Mouse (Mus musculus): ENCODE measurements at regions not wholly inside any gene's neighbourhood (a gene's known extent, or its start where the extent isn't known, plus 50 kb on each side); places are given as distances from the start of the nearest gene placed in this dataset.
A peak's percentile ranks its signal among the peaks of the same experiment; 100 is the strongest.

DNA sequence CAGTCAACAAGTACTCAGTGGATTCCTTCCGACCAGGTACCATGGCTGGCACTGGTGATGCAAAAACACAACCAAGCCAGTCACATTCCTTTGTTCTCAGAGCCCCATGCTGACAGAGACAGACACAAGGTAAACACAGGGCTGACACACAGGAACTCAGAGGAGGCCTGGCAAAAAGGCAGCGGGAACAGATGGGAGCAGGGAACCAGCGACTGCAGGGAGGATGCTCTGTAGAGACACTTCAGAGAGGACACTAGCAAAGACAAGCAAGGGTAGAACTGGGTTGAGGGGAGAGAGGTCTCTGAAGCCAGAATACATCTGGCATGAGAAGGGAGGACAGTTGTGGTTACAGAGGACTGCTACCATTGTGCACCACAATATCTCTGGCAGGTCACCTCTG lies 133.6 kb downstream of the Tex36 start:
- no peak for DNase-seq

DNA sequence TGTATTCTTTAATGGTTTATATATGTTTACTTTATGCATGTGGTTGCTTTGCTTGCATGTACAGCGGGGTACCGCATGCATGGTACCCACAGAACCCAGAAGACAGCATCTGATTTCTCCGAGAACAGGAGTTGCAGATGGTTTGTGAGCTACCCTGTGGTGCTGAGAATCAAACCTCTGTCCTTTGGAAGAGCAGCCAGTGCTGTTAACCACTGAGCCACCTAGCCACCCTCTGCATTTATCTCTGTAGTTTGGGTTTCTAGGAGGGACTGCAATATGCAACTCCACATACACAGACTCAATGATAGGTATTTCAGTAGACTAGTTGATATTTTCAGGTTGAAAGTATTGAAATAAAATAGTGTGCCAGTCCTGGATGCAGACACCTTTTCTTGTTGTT lies 134.4 kb downstream of the Tex36 start:
- DNase-seq = no peak

DNA sequence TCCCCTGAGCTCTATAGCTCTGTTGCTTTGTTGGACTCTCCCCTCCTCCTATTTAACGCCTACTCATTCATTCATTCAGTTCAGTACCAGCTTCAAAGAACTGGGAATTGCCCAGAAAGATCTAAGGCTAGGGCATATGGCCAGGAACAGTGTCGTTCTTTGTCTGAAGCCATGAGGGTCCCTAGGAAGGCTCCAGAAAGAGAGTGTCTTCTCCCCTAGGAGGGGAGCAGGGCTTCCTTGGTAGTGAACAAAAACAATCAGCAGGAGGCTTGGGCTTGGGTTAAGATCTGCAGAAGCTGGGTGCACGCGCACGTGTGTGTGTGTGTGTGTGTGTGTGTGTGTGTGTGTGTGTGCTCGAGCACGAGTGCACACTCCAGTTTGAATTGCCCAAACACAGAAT lies 142.7 kb downstream of the Tex36 start:
- no peak for DNase-seq

DNA sequence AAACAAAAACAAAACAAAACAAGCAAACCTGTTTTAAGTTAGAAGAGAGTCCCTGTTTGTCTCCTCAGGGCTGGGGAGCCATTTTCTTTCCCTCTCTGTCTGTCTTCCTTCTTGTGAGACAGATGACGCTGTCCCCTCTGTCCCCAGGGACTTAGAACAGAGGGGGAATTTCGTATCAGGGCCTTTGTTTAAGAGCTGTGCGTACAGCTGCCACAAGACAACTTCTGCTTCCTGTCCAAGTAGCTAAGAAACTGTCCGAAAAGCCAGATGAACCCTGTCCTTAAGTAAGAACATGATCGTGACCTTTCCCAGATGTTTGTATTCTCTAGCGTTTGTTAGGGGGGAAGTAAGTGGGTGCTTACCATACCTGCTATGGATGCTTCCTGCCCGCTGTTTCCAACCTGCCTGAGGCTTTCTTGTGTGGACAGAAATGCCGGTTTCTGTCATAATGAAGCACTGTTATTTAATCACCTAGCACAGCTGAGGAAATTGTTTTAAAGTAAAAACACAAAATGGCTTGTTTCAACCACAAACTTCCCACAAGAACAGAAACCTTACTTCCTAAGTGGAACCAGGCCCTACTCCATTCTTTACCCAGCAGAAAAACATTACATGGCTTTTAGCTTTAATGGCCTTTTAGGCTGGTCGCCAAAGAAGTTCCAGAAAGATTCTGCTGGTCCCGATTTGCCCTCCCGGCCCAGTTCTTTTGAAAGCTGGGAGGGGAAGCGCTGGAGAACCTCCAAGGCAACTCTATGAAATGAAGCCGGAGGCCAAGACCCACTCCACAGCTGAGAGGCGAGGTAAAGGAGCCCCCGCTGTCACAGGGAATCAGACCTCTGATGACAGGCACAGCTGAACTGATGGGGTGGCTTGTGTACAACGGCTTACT lies 144.3 kb downstream of the Tex36 start:
- no peak for DNase-seq

DNA sequence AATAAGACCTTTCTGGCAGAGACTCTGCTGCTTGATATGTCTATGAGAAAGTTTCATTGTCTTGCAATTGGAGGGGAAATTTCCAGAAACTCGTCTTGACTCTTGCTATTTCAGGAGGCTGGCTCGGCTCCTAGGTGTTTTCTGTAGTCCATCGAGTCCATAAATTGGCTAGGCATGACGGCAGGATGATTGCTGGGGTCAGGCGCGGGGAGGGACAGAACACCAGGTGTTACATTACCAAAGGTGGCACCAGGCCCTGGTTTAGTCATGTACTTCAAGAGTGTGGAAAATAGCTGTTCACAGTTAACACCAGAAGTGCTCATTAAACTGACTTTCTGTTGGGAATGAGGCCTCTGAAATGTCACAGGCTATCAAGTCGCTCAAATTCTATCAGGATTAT lies 151.7 kb downstream of the Tex36 start:
- no peak for DNase-seq

DNA sequence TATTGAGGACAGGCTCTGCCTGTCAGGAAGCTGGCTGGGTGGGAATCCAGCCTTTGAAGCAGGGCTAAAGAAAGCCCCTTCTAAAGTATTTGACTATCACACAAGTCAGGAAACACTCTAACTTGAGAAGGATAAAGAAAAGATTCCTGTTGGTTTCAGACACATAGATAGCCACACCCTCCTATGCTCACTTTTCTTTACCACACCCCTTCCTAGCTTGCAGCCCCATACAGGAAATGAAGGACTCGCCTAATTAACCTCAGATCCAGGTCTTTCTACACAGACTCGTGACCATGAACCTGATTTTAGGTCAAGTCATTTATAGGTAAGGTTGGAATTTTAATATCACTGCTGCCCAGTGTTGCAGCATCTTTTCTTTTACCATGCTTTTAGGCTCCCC lies 154.9 kb downstream of the Tex36 start:
- no peak for DNase-seq

DNA sequence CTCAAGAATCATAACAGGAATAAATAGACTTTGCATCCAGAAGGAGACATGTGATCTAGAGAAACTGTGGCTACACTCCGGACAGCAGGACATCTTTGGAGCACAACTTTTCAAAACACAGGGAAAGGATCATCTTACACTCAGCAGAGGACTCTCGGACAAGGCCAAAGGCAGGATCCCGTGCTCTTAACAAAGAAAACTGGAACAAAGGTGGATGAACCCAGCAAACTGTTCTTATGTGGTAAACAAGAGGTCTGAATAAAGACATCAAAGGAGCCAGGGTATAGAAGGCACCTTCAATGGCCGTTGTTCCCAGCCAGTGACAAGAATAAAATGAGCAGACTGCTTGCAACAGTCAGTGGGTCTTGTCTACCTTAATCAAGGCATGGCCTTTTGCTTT lies 160.3 kb downstream of the Tex36 start:
- DNase-seq = no peak

DNA sequence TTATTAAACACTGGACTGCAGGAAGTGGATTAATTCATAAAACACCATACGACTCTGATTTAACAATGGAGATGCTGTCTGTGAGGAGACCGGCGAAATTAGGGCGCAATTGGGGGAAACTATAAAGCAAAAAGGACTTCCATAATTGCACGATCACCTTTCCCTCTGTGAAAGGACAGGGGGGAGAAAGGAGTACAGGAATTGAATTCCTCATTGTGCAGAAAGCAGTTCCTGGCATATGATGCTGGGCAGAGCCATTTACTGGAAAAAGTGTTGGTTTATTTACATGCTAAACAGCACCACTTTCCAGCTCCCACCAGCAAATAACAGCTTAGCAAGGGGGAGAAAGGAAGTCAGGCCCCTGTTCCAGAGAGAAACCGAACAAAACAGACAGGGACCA lies 160.8 kb downstream of the Tex36 start:
- DNase-seq = no peak

DNA sequence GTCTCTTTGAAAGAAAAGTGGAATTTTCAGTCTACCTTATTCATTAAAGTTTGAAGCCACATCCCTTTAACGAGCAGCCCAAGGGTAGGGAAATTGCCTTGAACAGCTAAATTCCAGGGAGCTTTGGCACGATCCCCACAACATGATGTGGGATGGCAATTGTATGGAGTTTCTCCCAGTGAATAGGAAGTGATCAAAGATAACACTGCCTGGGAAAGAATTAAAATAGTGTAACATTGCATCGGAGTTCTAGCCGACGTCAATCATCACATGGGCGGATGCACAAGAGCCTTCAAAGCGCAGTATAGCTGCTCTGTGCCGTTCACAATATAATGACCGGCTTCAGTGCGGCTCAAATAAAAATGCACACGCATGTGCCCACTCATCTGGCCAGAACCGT lies 161.2 kb downstream of the Tex36 start:
- DNase-seq = no peak

DNA sequence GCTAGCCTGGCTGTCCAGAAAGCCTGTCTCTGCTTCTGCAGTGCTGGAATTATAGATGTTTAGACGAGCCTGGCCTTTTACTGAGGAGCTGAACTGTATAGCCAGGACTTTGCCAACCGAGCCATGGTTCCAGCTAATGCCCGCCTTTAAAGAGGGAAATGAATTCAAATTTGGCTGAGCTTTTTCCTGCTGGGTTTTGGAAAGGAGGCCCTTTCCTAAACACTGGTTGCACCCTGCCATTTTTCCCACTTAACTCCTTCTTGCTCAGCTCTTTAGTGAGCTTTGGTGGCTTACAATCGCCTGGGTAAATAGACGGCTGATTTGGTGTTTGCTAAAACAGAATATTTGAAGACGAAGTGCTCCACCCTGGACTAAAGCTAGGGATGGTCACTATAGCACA lies 161.9 kb downstream of the Tex36 start:
- DNase-seq = no peak

DNA sequence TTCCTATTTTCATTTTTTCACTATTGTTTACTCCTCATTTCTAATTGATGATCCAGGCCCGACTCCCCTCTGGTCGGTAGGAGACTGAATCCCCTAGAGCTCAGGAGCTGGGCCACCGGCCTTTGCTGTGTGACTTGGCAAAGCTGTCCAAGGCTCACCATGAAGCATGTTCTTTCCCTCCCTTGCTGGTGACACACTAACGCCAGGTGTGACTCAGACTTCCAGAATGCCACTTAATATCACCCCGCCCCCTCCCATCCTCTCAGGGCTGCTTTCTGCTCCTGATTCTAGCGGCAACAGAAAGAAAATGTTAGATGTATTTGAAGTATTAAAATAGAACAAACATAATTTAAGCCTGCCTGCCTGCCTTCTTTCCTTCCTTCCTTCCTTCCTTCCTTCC lies 163.3 kb downstream of the Tex36 start:
- peak; percentile 49 to 59 for DNase-seq

DNA sequence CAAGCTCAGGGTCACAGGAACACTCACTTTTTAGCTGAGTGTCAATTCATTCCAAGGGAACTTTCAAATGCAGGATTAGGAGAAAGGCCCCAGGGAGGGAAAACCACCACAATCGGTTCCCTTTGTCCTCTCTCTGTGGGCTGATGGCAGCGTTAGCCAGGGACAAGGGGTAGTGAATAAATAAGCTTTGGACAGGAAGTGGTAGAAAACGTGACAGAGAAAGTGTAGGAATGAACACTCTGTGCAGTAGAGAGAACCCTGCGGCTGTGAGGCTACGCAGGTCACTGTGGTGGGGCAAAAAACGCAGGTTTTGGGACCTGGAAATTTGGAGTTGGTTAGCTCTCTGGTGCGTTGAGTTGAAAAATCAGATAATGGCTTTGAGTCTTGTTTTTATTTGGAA lies 164.1 kb downstream of the Tex36 start:
- DNase-seq = no peak

DNA sequence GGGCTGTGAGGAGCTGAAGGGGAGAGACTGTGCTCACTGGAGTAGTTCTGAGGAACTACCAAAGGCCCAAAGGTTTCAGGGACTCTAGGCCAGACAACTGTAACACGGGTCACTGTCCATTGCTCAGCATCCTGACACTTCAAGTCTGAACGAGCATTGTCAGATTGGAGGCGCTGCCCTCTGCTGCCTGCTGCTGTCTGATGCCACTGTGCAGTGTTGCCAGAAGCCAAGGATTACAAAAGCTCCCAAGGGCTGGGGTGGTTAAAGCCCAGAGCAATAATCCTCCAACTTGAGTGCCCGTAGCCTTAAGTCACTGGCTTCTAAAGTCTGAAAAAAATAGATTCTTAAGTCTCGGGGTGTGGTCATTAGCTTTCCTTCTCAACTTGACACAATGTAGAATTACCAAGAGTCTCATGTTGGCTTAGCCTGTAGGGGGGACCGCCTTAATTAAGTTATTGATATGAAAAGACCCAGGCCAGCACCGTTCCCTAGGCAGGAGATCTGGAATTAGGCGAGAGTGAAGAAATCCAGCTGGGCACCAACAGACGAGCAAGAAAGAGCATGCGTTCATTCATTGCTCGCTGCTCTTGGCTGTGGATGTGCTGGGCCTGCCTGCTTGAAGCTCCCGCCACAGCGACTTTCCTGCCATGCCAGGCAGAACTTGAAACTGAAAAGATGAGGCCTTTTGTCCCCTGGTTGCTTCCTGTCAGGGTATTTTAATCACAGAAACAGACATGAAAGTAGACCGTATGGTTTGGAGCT lies 166.2 kb downstream of the Tex36 start:
- peak in 1 of 2 experiments; percentile 15 for DNase-seq

DNA sequence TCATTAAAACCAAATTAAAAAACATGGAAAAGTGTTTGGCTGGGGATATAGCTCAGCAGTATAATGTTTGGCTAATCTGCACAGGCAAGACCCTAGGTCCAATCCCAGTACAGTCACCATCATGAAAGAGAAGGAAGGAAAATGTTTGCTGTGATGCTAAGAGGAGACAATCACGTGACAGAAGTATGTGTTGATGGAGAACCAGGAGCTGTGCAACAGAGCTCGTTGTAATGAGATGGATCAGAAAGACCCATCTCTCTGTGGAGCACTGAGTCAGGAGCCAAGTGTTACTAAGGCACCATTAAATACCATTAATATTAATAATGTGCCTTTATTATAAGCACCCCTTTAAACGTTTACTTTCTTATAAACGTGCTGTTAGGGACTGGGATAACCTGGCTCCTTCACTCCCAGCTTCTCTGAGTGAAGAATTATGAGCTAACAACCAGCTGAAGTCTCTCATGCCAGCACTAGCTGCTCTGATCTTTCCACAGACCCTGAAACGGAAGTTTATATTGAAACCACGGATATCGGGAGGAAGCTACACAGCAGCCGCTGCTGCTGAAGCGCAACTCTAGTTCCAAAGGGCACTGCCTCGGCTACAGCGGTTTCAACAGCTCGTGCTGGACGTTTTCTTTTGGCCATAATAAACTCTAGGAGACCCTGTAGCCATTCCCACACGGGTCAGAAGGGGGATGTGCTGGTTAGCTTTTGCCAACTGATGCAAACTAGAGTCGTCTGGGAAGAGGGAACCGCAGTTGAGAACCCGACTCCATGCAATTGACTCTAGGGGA lies 167.7 kb downstream of the Tex36 start:
- DNase-seq = no peak

DNA sequence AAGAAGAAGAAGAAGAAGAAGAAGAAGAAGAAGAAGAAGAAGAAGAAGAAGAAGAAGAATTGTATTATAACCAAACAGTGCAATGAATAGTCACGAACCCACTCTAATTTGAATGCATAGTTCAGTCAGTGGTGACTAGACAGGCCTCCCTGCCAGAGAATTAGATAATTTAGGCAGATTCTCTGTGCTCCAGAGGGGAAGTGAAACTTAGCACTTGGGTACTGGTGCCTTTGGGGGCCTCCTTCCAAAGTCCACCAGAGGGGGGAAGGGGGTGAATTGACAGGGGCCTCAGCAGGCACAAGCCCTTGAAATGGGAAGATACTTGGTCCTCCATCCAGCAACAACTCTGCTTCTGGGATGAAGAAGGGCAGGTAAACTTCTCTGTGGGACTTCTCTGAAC lies 169.6 kb downstream of the Tex36 start:
- DNase-seq = no peak

DNA sequence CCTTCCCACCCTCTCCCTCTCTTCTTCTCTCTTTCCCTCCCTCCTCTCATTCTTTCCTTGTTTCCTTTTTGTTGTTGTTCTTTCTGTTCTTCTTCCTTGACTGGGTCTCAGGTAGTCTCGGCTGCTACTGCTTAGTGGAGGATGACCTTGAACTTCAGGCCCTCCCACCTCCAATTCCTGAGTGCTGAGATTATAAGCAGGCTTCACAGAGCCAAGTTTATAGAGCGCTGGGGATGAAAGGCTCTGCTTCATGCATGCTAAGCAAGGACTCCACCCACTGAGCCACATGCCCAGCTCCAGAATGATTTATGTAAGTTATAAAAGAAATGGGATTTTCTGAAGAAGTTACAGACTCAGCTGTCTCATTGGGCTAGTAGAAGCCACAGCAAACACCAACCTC lies 199.9 kb downstream of the Tex36 start:
- DNase-seq = no peak

DNA sequence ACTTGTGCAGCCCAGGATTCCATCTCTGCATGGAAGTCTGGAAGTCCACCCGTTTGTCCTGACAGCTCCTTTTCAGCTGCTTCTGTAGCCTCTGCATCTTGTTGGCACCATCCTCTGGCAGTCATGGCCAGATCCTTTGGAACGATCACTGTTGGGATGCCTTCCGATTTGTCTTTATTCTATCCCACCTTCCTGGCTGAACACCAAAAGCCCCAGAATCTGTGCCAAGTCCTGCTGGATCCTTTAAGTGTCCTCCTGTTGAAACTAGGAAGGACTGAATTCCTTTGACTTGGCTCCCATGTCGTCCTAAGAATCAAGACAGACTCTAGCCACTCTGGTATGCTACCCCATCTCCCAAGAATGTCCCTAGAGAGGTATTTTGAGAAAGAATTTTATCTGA lies 201.3 kb downstream of the Tex36 start:
- DNase-seq = no peak

DNA sequence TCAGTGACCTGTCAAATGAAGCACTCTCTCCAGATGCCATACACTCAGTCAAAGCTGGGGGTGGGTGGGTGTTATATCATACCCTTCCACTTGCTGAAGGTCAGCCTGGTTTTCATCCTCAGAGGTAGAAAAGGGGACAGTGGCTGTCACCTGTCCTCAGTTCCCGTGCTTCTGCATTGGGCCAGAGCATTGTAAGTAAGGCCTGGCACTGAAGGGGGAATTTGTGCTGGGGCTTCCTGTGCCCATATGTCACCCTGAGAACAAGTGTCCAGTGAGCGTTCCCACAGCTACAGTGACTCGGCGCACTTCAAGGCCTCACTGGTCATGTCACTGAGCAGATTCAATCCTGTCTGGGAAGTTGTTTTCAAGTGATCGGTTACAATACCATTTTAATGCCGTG lies 213.2 kb downstream of the Tex36 start:
- DNase-seq = peak in 1 of 2 experiments; percentile 25

DNA sequence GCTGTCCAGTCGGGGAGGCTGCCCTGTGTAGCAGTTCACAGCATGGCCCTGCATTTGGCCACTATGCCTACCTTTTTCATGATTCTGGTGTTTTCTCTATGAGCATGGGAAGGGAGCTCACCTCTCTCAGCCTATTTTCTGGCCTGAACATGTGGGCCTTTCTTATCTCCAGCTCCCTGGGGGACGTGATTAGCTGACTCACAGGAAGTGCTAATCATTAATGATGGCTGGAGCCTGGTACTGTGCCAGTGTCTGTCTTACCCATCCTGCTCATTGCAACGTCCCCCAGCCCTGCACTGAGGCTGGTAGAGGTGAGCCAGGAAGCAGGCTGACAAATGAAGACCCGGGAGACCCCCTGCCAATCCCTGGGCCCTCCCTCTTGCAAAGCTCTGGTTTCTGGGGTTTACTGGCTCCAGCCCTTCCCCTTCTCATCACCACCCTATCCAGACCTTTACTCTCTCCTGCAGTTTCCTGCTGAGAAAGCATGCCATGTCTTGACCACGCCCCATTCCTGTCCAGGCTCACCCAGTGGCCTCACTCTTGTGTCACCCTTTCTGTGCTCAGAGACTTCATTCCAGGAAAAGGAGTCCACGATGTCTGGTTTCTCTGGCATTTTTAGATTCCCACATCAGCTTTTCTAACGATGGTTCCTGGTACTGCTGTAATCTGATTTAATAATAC lies 219.8 kb downstream of the Tex36 start:
- DNase-seq = peak in 1 of 2 experiments; percentile 1

DNA sequence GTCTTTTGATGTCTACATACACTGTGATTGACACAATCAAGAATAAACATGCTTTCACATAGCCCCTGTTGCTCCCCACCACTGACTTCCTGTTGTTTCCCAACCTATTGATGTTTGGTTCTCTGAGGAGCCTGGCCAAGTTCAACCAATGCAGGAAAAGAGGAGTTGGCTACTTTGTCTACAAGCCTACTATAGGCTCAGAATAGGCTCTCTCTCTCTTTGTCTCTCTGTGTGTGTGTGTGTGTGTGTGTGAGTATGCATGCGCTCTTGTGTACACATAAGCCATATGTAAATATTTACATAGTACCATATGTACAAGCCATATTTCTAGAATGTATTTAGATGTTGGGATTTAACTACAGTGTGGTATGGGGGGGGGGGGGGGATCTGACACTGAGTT lies 222.6 kb downstream of the Tex36 start:
- DNase-seq = no peak

DNA sequence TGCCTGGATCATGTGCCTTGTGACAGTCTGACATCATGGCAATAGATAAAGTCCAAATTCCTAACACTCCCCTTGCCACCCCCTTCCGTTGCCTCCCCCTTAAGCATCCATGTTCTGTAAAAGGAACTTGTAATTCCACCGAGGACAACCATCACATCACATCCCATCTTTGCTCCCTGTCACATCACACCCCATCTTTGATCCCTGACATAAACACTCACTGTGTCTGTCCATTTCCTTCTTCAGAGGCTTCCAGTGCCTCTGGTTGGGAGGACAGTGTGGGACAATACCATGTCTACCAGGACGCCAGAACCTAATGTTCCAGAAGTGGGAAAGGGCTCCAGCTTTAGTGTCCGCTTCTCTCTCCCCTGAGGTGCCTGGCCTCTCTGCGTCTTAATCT lies 223.6 kb downstream of the Tex36 start:
- no peak for DNase-seq

DNA sequence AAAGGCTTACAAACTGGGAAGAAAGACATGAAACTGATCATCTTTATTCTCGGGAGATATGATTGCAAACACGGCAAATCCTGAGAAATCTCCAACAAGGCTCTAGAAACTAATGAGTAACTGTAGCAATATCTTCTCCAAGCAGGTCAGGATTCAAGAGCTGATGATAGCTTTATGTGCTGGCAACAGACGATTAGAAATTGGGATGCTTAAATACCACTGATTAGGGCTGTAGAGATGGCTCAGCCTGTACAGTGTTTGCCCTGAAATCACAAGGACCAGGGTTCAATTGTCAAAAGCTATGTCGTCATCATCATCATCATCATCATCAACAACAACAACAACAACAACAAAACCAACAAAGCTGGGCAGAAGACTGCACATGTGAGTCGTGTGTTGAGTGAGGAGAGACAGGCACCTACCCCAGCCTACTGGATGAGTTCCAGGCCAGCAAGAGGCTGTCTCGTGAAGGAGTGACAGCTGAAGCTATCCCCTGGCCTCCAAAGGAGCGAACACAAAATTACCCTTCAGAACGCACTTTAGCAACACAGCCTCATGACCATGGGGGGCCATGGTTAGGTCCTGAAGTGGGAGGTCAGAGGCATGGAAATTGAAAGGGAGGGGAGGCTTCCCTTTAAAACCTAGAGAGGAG lies 225.0 kb downstream of the Tex36 start:
- DNase-seq = no peak
